Mouse (Mus musculus): Measurements from ENCODE around the gene Cxcl13.
"Not testable (repeated sequence)": the region's sequence is repeated elsewhere in the genome, so short reads cannot be mapped to it uniquely, and the experiment has no call there.

The Cxcl13 gene

DNA sequence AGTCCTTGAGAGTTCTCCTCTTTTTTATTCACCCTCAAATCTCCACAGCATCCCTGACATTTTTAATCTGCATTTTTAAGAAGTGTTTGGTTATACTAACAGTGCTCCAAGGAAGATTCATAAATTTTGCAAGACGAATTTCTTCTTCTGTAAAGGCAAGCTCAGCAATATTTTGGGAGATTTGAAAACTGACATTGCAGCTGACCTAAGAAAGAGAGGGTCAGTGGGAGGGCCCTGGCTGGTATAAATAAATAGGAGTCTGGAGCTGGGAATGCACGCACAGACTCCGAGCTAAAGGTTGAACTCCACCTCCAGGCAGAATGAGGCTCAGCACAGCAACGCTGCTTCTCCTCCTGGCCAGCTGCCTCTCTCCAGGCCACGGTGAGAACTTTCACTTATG lies at the start of gene Cxcl13:
Cxcl13 (plus strand) TSS at position 301 of the 400 bp plus-strand sequence.
- no peak for DNase-seq

DNA sequence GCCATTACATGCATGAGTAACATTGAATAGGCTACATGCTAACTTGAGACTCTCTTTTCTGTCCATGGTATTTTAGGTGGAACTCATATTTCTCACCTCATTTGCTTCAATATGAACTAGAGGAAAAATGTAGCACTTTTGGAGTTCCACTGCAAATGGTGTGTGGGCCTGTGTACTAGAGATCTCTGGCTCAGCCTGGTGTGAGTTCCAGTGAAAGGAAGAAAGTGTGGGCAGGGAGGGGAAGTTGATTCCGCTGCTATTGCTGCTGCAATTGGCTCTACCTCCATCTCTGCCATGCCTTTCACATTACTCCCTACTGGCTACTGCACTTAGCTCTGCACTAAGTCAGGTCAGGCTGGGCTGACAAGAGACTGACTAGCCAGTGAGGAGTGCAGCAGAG lies 45.7 kb upstream of the Cxcl13 start:
- no peak for DNase-seq

DNA sequence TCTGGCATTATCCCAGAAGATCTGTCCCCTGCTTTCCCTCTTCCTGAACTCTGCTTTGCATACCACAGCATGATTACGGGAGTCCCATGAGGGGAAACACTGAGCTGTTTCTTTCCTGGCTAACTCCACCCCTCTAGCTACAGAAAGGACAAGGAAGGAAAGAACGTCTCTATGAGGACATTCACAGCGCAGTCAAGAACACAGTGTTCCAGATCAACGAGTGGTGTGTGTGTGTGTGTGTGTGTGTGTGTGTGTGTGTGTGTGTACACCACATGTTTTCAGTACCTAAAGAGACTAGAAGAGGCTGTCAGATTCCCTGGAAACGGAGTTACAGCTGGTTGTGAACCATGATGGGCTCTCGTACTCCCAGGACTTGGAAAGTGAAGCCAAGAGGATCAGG lies 38.3 kb upstream of the Cxcl13 start:
- no peak for DNase-seq

DNA sequence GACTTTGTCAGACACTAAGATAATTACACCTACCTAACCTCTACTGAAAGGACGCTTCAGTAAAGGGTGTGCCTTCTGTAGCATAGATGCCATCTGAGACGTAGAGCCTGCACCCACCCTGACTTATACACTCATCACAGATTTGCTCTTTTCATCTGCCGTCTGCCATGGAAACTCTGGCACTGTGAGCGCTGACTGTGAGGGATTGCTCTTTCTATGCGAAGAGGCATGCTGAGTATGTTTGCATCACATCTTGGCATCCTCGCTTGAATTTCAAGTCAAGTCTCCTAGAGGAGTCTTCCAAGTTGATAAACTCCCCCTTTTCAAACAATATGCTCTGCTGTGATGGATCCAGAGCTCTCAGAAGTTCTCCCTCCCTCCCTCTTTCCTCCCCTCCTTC lies 32.7 kb upstream of the Cxcl13 start:
- no peak for DNase-seq

DNA sequence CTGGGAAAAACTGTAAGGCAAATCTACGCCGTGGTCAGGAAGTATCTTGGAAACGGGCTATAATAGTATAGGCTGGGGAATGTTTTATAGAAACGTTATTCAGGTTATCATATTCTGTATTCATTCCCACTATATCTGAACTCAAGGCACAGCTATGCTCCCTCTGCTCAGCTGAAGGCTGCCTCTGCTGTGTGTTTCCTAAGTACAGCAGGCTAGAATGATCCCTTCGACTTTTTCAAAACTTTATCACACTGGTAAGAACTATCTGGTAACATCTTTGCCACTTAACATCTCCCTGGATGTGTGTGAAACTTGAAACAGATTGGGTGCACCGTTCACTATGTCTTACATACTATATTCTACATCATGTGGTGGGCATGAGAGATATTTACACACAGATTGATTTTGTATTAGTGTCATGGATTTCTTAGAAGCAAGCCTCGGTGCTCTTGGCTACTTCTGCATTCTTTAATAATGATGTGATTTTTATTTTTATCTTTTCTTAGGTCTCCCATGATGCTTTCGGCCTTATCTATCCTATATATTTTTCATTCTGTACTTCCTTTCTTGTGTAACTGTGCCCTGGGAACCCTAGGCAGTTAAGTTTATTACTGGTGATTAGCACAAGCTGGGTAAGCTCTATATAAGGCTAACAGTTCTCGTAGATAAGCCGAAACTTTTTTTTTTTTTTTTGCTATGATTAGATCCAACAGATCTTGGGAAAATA lies 31.4 kb upstream of the Cxcl13 start:
- no peak for DNase-seq

DNA sequence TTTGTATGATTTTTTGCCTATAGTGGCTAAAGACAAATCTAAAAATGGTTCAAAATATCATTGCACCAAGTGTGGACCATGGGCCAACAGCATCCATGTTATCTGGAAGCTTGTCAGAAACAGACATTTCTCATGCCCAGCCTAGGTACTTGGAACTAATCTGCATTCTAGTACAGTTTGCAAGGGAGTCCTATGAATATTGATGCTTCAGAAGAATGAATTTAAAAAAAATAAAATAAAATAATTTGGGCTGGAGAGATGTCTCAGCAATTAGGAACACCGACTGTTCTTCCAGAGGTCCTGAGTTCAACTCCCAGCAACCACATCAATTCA lies 30.9 kb upstream of the Cxcl13 start:
- no peak for DNase-seq

DNA sequence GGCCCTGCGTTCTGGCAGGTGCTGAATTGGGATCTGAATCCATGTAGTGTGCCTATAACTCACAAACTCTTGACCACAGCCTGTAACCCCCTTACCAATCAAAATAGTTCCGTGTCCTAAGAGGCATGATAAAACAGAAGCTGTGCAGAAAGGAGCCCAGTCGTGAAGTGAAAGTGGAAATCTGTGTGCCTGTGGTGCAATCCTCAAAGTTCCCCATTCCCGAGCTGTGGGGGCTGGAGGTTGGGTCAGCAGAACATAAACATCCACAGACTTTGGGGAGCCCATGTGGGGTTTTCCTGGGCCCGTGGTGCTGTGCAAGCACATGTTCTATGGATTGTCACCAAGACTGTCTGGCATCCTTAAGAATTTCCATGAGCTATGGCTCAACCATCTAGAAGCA lies 21.7 kb upstream of the Cxcl13 start:
- no peak for DNase-seq

DNA sequence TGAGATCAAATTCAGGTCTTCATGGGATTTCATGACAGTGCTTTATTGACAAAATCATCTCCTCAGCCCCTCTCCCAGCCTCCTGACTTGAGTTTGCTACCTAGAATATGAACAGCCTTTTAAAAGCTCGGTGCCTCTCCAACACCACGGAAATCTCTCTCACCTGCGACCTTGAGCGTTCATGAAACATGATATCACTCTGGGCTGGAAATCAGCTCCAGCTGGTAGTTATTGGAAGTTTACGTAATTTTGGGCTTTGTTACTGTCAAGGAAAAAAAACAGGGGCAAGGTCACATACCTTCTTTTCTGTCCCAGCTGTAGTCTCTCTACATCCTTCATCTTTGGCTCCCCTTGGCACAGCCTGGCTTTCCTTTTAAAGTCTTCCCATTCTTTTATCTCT lies 20.7 kb upstream of the Cxcl13 start:
- peak; percentile 28 for DNase-seq

DNA sequence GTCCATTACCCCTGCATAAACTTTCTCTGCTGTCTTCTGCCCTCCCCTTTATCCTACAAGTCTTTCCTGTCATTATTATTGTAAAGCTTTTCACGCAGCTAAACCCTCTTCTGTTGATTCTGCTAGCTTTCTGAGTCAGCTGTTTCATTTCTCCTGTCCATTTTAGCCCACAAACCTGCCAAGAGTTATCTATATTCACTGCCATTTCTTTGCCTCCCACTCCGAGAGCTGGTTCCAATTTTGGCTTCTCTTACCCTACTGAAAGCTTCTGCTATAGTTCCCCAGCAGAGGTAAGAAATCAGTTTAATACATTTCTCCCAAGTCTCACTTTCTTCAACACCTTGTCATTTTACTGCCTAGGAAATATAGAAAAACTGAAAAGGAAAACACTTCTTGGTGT lies 19.6 kb upstream of the Cxcl13 start:
- DNase-seq, result no peak

DNA sequence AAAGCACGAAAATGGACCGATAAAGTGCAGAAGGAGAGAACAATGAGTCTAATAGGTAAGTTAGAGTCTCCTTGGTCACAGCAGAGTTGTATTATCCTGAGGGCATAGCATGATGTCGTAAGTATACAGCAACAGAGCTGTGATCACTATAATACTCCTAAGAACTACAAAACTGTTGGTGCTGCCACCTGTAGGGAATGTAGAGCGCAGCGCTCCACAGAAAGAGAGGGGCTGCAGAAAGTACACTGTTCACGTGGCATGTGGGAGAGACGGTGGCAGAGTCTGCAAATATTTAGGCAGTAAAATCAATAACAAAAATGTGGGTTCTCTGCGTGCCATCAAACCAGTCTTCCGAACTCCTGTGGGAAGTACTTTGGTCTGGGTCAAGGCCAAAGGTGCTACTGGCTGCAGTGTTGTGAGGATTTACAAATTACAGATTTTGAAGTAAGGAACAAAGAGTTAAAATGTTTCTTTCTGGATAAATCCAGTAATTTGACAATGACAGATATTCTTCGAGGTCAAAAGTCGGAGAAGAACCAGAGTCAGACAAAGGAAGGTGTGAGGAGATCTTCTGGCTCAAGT lies 18.6 kb upstream of the Cxcl13 start:
- peak; percentile 27 for DNase-seq

DNA sequence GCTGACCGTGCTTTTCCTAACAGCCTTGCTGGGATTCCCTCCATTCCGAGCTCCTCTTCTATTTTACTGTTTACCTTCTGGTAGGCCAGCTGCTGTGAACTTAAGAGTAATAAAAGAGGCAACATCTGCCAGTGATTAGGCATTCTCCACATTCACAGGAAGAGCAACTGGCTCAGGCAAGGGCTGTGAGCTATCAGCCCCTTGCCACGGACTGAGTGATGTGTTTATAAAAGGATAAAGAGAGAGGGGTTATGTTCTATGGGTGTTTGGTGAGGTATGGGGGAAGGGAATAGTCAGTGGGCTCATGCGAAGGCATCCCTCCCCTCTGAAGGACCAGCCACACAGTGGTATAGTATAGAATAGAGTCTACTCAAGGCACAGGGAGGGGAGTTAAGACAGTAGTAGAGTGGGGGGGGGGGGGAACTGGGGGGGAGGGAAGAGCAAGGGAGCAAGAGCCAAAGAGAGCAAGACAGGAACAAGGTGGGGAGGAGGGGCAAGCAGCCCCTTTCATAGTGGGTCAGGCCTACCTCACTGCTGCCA lies 16.0 kb upstream of the Cxcl13 start:
- peak; percentile 69 for DNase-seq

DNA sequence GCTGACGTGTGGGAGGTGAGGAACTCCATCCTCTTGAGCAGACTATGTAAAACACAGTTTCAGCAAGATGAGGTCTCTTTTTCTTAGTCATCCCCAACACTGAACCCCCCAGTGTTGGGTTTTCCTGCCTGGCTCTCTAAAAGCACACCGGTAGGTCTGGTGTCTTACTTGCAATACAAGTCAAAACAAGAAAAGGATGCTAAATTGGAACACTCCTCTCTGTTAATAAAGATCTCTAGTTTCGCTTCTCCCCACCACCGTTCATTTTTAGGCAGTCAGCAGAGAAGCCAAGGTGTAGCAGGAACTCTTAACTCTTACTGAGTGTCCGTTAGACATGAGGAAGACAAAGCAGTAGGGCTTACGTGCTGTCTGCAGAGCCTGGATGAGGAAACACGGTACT lies 15.2 kb upstream of the Cxcl13 start:
- DNase-seq, result no peak

DNA sequence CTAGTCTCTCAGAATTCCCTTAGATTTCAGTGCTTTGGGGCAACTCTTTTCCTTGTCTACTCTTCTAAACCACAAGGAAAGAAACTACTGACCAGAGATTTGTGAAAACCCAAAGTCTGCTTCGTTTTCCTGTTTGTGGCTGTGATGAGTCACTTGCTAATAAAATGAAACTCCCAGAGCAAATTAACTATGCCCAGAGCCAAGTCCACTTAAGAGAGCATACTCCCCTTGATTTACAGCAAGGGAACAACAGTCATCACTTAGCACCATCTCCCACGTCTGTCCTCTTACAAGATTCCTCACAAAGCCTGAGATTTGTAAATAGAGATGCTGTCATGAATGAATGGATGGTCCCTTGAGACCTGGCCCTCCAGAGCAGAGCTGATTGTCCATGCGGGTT lies 11.6 kb upstream of the Cxcl13 start:
- no peak for DNase-seq

DNA sequence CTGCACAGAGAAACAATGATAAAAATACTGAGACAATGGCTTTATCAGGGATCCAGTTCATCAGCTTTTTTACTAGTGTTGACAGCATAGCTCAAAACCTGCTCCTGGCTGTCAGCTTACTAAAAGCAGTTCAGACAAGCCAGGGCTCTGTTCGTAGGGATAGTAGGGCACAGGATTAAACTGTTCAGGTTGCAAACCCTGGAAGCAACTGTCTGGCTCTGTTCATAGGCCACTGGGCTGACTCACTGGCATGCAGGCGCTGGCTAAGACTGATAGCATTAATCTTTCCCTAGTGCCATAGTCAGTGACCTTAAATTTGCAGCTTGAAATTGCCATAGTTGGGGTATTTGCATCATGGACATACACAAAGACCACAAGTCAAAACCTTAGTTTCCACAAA lies 10.4 kb upstream of the Cxcl13 start:
- no peak for DNase-seq

DNA sequence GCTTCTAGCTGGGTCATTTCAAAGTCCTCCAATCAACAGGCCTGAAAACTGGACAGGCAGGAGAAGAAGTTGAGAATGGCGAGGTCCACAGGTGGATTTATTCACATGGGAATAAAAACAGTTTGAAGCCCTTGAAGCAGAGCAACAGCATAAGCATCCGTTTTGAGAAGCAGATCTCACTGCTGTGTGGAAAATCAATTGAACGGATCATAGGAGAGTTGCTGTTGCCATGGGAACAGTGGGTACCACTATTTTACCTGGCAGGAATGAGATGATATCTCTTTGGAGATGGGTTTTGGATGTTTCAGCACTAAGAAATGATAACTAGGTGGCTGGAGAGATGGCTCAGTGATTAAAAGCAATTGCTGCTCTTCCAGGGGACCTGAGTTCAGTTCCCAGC lies 8.1 kb upstream of the Cxcl13 start:
- no peak for DNase-seq

DNA sequence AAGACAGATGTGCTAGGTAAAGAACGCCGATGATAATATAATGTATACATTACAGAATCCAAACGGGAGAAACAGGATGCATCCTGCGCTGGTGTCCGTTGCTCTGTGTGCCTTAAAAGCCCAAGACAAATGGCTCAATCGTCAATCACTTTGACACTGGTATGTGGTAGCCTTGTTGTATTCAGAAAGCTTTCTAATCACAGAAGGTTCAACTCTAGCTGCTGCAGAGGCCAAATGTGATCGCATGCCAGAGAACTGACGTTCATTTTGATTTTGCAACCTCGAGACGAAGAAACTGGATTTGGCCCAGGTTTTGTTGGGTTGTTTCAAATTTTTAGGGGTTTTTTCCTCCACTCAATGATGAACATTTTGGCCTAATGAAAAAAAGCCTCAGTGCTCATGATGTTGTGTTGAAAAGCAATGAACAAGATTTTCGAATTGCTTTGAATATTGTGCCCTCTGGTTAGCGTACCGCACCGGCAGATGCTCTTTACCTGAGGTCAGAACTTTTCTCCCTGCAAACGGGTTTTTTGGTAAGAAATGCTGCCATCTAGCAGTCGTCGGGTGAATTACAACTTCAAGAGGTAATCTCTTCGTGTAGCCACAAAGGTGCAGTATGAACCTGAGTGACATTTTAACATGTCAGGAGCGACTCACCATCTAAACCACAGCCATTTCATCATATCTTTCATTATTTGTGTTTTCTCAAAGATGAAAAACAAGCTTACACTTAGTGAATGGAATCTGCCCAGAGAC lies 6.6 kb upstream of the Cxcl13 start:
- DNase-seq, result peak; percentile 67

DNA sequence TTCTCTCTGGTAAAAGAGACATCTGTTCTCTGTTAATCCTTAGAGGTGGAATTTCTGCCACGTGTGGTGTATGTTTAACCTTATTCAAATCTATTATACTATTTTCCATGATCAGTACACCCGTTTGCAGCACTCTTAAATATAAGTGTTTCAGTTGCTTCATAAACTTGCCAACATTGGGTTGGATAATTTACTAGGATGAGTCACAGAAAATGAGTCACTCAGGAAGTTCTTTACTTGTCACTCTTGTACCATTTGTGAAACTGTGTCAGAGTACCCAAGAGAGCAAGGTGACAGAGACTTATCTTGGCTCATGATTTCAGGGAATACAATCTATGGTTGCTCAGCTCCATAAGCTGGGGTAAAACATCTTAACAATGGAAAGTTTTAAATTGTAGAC lies 8.2 kb downstream of the Cxcl13 start:
- no peak for DNase-seq

DNA sequence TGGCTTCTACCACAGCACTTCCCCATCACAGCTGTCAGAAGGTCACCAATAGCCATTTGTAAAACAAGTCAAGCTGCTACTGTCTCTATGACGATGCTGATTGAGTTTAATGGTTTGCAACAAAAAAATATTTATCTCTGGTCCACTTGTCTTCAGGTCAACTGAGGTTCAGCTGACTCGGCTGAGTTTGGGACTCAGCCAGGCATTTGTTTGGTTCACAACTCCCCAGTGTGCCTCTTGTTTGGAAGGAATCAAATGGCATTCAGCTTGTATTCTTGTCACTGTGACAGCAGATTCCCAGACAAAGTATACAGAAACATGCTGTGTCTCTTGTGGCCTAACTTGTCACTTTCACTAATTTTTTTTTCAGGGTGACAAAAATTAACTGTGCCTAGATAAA lies 9.9 kb downstream of the Cxcl13 start:
- DNase-seq, result no peak

DNA sequence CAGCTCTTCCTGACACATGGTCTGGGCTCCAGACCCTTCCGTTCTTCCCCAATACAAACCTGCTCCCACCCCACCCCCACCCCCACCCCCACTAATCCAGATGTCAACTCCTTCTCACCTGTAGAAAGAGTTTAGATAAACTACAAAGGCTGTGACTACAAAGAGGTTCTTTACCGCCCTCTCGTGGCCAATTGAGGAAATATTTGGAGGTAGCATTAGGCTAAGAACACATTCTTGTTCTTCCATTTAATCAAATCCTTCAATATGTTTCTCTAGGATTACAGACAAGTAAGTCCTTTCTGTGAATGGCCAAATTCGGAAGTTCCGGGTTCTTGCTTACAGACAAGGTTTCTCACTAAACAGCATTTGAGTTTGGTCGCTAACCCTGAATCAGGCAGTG lies 14.1 kb downstream of the Cxcl13 start:
- DNase-seq, result peak; percentile 69

DNA sequence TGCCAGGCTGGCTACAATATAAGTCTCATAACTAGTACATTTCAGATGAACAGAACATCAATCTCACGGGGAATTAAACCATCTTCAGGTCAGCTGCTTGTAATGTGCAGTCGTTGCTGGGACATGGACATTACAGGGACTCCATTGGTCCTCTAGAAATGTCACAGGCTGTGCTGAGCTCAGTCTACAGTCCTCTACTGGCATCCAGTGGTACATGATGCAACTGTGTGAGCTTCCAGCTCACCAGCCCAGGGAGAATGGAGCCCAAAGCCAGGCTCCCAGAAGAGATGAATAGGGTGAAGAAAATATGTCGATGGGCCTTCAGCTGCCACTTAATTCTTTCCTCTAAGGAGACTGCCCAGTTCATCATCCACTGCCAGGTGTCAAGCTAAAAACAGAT lies 15.5 kb downstream of the Cxcl13 start:
- no peak for DNase-seq

DNA sequence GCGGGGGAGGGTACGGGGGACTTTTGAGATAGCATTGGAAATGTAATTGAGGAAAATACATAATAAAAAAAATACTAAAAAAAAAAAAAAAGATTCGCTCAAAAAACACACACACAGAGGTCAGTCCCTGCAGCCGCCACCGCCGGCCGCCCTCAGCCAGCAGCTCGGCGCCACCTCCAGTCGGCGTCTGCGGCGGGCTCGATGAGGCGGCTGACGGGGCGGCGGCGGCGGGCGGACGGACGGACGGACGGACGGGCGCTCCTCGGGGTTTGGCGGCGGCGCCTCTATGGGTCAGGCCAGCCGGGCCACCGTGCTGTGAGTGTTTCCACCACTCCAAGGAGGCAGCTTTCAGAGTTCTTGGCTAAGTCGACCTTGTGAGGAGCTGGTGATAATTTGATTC lies 17.1 kb downstream of the Cxcl13 start:
- not testable (repeated sequence) for DNase-seq

DNA sequence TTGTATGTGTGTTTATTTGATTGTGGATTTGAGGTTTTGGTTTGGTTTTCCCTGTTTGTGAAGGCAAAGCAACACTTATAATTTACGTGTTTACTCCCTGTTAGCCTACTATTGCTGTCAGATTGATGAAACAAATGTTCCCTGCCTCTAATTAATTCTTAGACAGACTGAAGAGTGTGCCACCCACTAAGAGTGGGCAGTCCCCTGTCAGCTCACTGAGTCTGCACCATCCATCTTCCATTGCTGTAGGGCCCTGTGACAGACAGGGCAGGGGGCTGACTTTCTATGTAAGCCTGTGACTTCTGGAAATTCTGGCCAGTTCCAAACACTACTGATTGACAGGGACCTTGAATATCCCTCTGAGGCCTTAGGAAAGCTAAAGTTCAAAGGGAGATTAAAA lies 19.5 kb downstream of the Cxcl13 start:
- no peak for DNase-seq

DNA sequence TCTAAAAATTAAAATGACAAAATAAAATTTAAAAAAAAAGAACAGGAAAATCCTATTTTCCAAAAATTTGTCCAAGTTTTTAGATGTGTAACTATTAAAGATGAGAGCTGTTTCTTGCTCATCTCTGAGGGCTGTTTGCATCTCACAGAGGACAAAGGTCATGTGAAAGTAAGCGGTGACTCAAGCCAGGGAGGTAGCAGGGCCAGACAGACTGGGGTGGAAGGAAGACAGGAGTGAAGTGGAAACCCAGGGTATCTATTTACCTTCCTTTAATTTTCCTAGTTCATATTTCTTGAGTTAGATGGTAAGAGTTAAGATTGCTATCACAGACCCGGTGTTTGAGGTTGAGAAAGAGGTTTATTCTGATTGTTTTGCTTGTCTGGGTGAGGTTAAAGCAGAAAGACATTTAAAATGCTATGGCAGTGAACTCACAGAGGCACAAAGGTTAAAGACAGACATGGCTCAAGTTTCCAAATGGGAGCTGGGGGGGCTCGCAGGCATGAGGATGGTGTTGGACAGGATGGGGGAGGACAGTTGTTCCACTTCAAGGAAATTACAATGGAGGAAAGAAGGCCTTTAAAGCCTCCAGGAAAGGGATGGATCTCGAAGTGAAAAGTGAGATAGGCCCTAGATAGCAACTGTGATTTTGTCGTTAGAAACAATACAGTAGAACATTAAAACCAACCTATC lies 27.2 kb downstream of the Cxcl13 start:
- no peak for DNase-seq
